Mouse (Mus musculus): ENCODE data around the gene Bcar1.

DNA sequence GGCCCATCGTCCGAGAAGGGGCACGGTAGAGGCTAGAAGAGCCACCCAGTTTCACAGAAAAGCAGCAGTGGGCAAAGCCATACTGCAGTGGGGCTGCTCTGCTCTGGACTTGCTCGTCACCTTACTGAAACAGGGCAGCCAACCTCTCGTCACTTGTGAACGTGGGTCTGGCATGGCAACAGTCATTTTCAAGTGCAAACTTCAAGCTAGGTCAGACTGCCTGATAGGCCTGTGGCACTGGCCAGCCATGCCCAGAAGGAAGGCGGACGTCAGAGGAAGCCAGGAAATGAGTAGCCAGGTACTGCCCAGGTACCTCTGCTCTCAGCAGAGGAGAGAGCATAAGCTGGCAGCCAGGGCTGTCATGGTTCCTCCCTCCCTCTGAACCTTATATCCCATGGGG, 2.6 kb downstream of the Bcar1 start:
- TF ChIP-seq CHD2 (IDR thresholded peaks at IDR 0.05; ENCODE audit: low read depth, low read length) = no peak
- TF ChIP-seq MAFK (IDR thresholded peaks at IDR 0.05; ENCODE audit: insufficient read depth, low read depth, low read length) = no peak
- no peak for TF ChIP-seq HCFC1 (IDR thresholded peaks at IDR 0.05; ENCODE audit: borderline replicate concordance, insufficient read depth, low read length)
- no peak for TF ChIP-seq ZC3H11A (IDR thresholded peaks at IDR 0.05; ENCODE audit: borderline replicate concordance, low read depth, low read length)

Data from ES-E14 (cell line).